Mouse (Mus musculus) mature B cell (primary cell): ENCODE data around the gene Pcna.

ENCODE experiments used
- in situ Hi-C: fragments of 300-500 bp; cut with MboI; formaldehyde crosslinking; loops from 2 replicates; pipeline ENCODE4 v1.14.3; 2019

The Pcna gene

GRCm38 (mm10) chr2:132235291-132235690 lies 17.8 kb downstream of the Pcna start:
- in situ Hi-C loops = loop anchor here (25.0 kb wide), 1 partner anchor 248 kb away; no protein-coding TSS in a partner anchor

GRCm38 (mm10) chr2:132233985-132234765 lies 18.9 kb downstream of the Pcna start:
- in situ Hi-C loops = loop anchor here (25.0 kb wide), 1 partner anchor 247 kb away; no protein-coding TSS in a partner anchor

GRCm38 (mm10) chr2:132232413-132232945 lies 20.6 kb downstream of the Pcna start:
- in situ Hi-C loops = loop anchor here (25.0 kb wide), 1 partner anchor 245 kb away; no protein-coding TSS in a partner anchor

GRCm38 (mm10) chr2:132224359-132224758 lies 28.8 kb downstream of the Pcna start:
- in situ Hi-C loops = no loop called here

- in situ Hi-C loops = no loop called here
Measured at GRCm38 (mm10) chr2:132221611-132222073, 31.5 kb downstream of the Pcna start.

GRCm38 (mm10) chr2:132211995-132212656 lies 41.0 kb downstream of the Pcna start:
- in situ Hi-C loops = no loop called here

GRCm38 (mm10) chr2:132210806-132211312 lies 42.3 kb downstream of the Pcna start:
- in situ Hi-C loops = no loop called here

- in situ Hi-C loops = no loop called here
Measured at GRCm38 (mm10) chr2:132208246-132208881, 44.8 kb downstream of the Pcna start.

GRCm38 (mm10) chr2:132206316-132206881 lies 46.7 kb downstream of the Pcna start:
- in situ Hi-C loops = no loop called here

- in situ Hi-C loops = no loop called here
Measured at GRCm38 (mm10) chr2:132205549-132205948, 47.6 kb downstream of the Pcna start.

- in situ Hi-C loops = no loop called here
Measured at GRCm38 (mm10) chr2:132203773-132204172, 49.3 kb downstream of the Pcna start.

- in situ Hi-C loops = no loop called here
Measured at GRCm38 (mm10) chr2:132203186-132203585, 49.9 kb downstream of the Pcna start.
